Mouse (Mus musculus): Measurements from ENCODE around the gene Slc26a10.

- no peak for TF ChIP-seq CTCF (IDR thresholded peaks at IDR 0.05; ENCODE audit: low read depth, low read length)
- no peak for TF ChIP-seq GATA2 (IDR thresholded peaks at IDR 0.05; ENCODE audit: borderline replicate concordance, low read depth, low read length)
Measured at GRCm38 (mm10) chr10:127166771-127167613, 13.5 kb downstream of the Slc26a10 start.

Data from G1E (cell line).